38 mouse cellular contexts compared by ENCODE assay signal in genomic region chr7:127897542-127897941, GRCm38 (mm10). TPM values are rescaled to one million over a fixed set of nuclear protein-coding genes. Genes with fewer than 3 reads are reported as not detected.
"Had no signal": no experiment of that assay in that cellular context is flagged by ENCODE, and none has a peak within 500 bp of the region (broad histone marks: within the 10 kb centered on the region; RNA-seq: fewer than 3 reads in every experiment).

No protein-coding gene starts in this region.

- H3K9ac ChIP-seq: embryonic facial prominence, embryonic 12.5 days; embryonic facial prominence, embryonic 13.5 days; embryonic facial prominence, embryonic 15.5 days; forebrain, embryonic 12.5 days; forebrain, embryonic 13.5 days; forebrain, embryonic 15.5 days; forebrain, postnatal 0 days had no signal

- H3K27ac ChIP-seq: embryonic facial prominence, embryonic 10.5 days; embryonic facial prominence, embryonic 12.5 days; embryonic facial prominence, embryonic 13.5 days; embryonic facial prominence, embryonic 15.5 days; forebrain, embryonic 10.5 days; forebrain, embryonic 12.5 days; forebrain, embryonic 13.5 days; forebrain, embryonic 15.5 days; heart, adult 2 months had no signal

- H3K4me3 ChIP-seq: embryonic facial prominence, embryonic 10.5 days; embryonic facial prominence, embryonic 12.5 days; embryonic facial prominence, embryonic 13.5 days; embryonic facial prominence, embryonic 15.5 days; erythroblast, embryonic 14.5 days; forebrain, embryonic 10.5 days; forebrain, embryonic 12.5 days; forebrain, embryonic 13.5 days; forebrain, embryonic 15.5 days; gastrocnemius, adult 2 months; heart, adult 2 months had no signal

- H3K27me3 ChIP-seq: embryonic facial prominence, embryonic 12.5 days; embryonic facial prominence, embryonic 13.5 days; embryonic facial prominence, embryonic 15.5 days; forebrain, embryonic 13.5 days; forebrain, embryonic 15.5 days had no signal

- ATAC-seq: forebrain, embryonic 13.5 days; forebrain, embryonic 14.5 days; forebrain, embryonic 15.5 days; forebrain, embryonic 16.5 days; forebrain, postnatal 0 days had no signal

- H3K4me2 ChIP-seq: embryonic facial prominence, embryonic 12.5 days; embryonic facial prominence, embryonic 13.5 days; embryonic facial prominence, embryonic 15.5 days; forebrain, embryonic 12.5 days; forebrain, embryonic 13.5 days; forebrain, embryonic 15.5 days had no signal

- H3K9me3 ChIP-seq: embryonic facial prominence, embryonic 10.5 days; embryonic facial prominence, embryonic 12.5 days; embryonic facial prominence, embryonic 13.5 days; embryonic facial prominence, embryonic 15.5 days; forebrain, embryonic 10.5 days; forebrain, embryonic 12.5 days; forebrain, embryonic 13.5 days; forebrain, embryonic 15.5 days had no signal

- DNase-seq: cerebellum, adult 8-10 months; cerebellum, adult 9-10 months; cerebellum, postnatal 10 days; cerebellum, postnatal 14 days; cerebellum, postnatal 25 days; cerebellum, postnatal 36 days; embryo, embryonic 11 days; forebrain, postnatal 0 days; gastrocnemius, adult 2 months; gastrocnemius, postnatal 10 days; gastrocnemius, postnatal 14 days; gastrocnemius, postnatal 25 days; gastrocnemius, postnatal 36 days; heart, adult 11 months; heart, adult 18-20 months; heart, adult 2 months had no signal

RNA-seq across cellular contexts. Expression of gene Gm21974, which starts 2.3 kb away (rescaled TPM):
- total RNA-seq: common myeloid progenitor, adult 5-6 weeks; forebrain, postnatal 0 days; gastrocnemius, adult 18-20 months; gastrocnemius, adult 2 months; gastrocnemius, adult 8-10 months; gastrocnemius, postnatal 10 days; gastrocnemius, postnatal 14 days; gastrocnemius, postnatal 25 days; gastrocnemius, postnatal 36 days; gastrocnemius, postnatal 4 days; granulocyte monocyte progenitor cell, adult 5-6 weeks; heart, adult 2 months had no signal
- polyA plus RNA-seq: cortical plate, adult 2 months; embryonic facial prominence, embryonic 10.5 days; embryonic facial prominence, embryonic 11.5 days; embryonic facial prominence, embryonic 12.5 days; embryonic facial prominence, embryonic 13.5 days; embryonic facial prominence, embryonic 14.5 days; embryonic facial prominence, embryonic 15.5 days; erythroblast, embryonic 14.5 days; forebrain, embryonic 10.5 days; forebrain, embryonic 11.5 days; forebrain, embryonic 12.5 days; forebrain, embryonic 13.5 days; forebrain, embryonic 14.5 days; forebrain, embryonic 15.5 days; forebrain, embryonic 16.5 days; forebrain, postnatal 0 days; frontal cortex, adult 2 months; gonadal fat pad, adult 2 months; heart, adult 2 months had no signal

RNA-seq across cellular contexts. Expression of gene Prss53, which starts 6.8 kb away (rescaled TPM):
- total RNA-seq: granulocyte monocyte progenitor cell, adult 5-6 weeks had no signal
